Comparison of ENCODE assay signal across 9 mouse cellular contexts in the genomic region with DNA sequence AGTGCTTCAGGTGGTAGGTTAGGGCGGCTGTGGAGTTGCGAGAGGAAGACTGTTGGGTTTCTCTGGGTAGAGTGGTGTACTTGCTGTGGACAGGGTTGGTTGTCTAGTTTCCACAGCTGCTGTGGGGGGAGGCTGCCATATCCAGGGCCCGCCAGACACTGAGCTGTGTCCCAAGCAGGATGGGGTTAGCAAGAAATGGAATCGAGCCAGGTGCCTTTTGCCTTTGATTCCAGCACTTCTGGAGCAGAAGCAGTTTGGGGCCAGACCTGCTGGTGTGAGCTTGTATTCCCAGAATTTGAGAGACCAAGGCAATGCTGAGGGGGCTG. TPM values are rescaled to one million over a fixed set of nuclear protein-coding genes. Genes with fewer than 3 reads are reported as not detected.
DNase-seq lines count a peak whose midpoint lies in the region; ATAC-seq and TF ChIP-seq lines count a peak whose summit lies in the region.
"Had no signal": no experiment of that assay in that cellular context is flagged by ENCODE, and none has a peak within 500 bp of the region (broad histone marks: within the 10 kb centered on the region; RNA-seq: fewer than 3 reads in every experiment).

No protein-coding gene starts in this region.

- no peak for DNase-seq in lung, adult 2 months
- DNase-seq in lung, postnatal 14 days: no peak
- no peak for DNase-seq in natural killer cell, adult 2 months (ENCODE audit: low spot score in 2 of 2)
- no peak for DNase-seq in cerebellum, adult 11-12 months

- peak overlapping the region; percentile 85 for H3K4me2 ChIP-seq in forebrain, embryonic 12.5 days
- H3K4me2 ChIP-seq in kidney, embryonic 15.5 days: peak overlapping the region; percentile 70
- H3K4me2 ChIP-seq in midbrain, embryonic 16.5 days (ENCODE audit: low read length): peak overlapping the region; percentile 84

- peaks cover 12% of the 10 kb centered on the region for H3K4me1 ChIP-seq in lung, adult 2 months (ENCODE audit: control insufficient read depth, insufficient read depth, low read length)
- peaks cover 32% of the 10 kb centered on the region for H3K4me1 ChIP-seq in forebrain, embryonic 12.5 days
- H3K4me1 ChIP-seq in kidney, embryonic 15.5 days: peaks cover 54% of the 10 kb centered on the region
- peaks cover 19% of the 10 kb centered on the region for H3K4me1 ChIP-seq in midbrain, embryonic 16.5 days (ENCODE audit: control insufficient read depth, insufficient read depth, low read length)

- H3K27ac ChIP-seq in forebrain, embryonic 12.5 days: peak overlapping the region; percentile 25; the same call in 1 of the 2 replicates
- peak overlapping the region; percentile 94 for H3K27ac ChIP-seq in kidney, embryonic 15.5 days
- H3K27ac ChIP-seq in midbrain, embryonic 16.5 days (ENCODE audit: low read length): no peak overlapping the region

- peaks cover 55% of the 10 kb centered on the region for H3K36me3 ChIP-seq in forebrain, embryonic 12.5 days (replicated peaks)
- peaks cover 58% of the 10 kb centered on the region for H3K36me3 ChIP-seq in kidney, embryonic 15.5 days
- peaks cover 16% of the 10 kb centered on the region; the same call in 1 of the 2 replicates for H3K36me3 ChIP-seq in midbrain, embryonic 16.5 days (ENCODE audit: control insufficient read depth, insufficient read depth, low read length)

- H3K27me3 ChIP-seq in forebrain, embryonic 12.5 days: no peaks in the 10 kb centered on the region
- H3K27me3 ChIP-seq in kidney, embryonic 15.5 days: no peaks in the 10 kb centered on the region
- no peaks in the 10 kb centered on the region for H3K27me3 ChIP-seq in midbrain, embryonic 16.5 days (ENCODE audit: control insufficient read depth, insufficient read depth, low read depth, low read length)

- no peaks in the 10 kb centered on the region for H3K9me3 ChIP-seq in forebrain, embryonic 12.5 days
- no peaks in the 10 kb centered on the region for H3K9me3 ChIP-seq in kidney, embryonic 15.5 days (replicated peaks)
- H3K9me3 ChIP-seq in midbrain, embryonic 16.5 days (replicated peaks; ENCODE audit: control insufficient read depth, low read length, poor library complexity, severe bottlenecking): no peaks in the 10 kb centered on the region

- WGBS in lung, adult 2 months: 38% methylated on average over 4 of the region's 4 CpGs
- 71% methylated on average over 4 of the region's 4 CpGs for WGBS in forebrain, embryonic 12.5 days
- WGBS in kidney, embryonic 15.5 days: 54% methylated on average over 4 of the region's 4 CpGs
- WGBS in midbrain, embryonic 16.5 days: 74% methylated on average over 4 of the region's 4 CpGs

- H3K9ac ChIP-seq in forebrain, embryonic 12.5 days: peak overlapping the region; percentile 100
- peak overlapping the region; percentile 100 for H3K9ac ChIP-seq in kidney, embryonic 15.5 days
- peak overlapping the region; percentile 99; the same call in 1 of the 2 replicates for H3K9ac ChIP-seq in midbrain, embryonic 16.5 days (ENCODE audit: low read depth, low read length)

- TF ChIP-seq CTCF in lung, adult 2 months (IDR thresholded peaks at IDR 0.05; ENCODE audit: insufficient read depth, low read length): no peak

- no peak for TF ChIP-seq POLR2A in lung, adult 2 months (IDR thresholded peaks at IDR 0.05; ENCODE audit: borderline replicate concordance, extremely low read depth, low read depth, low read length)

- no peak for ATAC-seq in forebrain, embryonic 12.5 days (ENCODE audit: low FRiP score)
- no peak for ATAC-seq in kidney, embryonic 15.5 days (replicated peaks; ENCODE audit: low FRiP score)
- ATAC-seq in midbrain, embryonic 16.5 days: no peak
- no peak for ATAC-seq in megakaryocyte-erythroid progenitor cell, adult 5-6 weeks (replicated peaks; ENCODE audit: low FRiP score, low TSS enrichment, poor library complexity, severe bottlenecking)

- H3K4me3 ChIP-seq in lung, adult 2 months (replicated peaks; ENCODE audit: extremely low read depth, low read depth, low read length): peak overlapping the region; percentile 34
- peak overlapping the region; percentile 99 for H3K4me3 ChIP-seq in forebrain, embryonic 12.5 days (replicated peaks)
- peak overlapping the region; percentile 100 for H3K4me3 ChIP-seq in kidney, embryonic 15.5 days (replicated peaks)
- no peak overlapping the region for H3K4me3 ChIP-seq in midbrain, embryonic 16.5 days (ENCODE audit: low read depth, low read length)

RNA-seq across cellular contexts. Expression of gene Rps19, which starts 2.1 kb away (rescaled TPM):
- polyA plus RNA-seq in lung, adult 2 months (2012; rRNA removed): 429 and 452 TPM in 2 replicates
- 1,399 and 1,518 TPM in 2 replicates for polyA plus RNA-seq in forebrain, embryonic 12.5 days (2016; fragmentation: Nextera tagmentation; extraction: Ambion mirVana)
- polyA plus RNA-seq in kidney, embryonic 15.5 days (2015; fragmentation: Nextera tagmentation; extraction: Ambion mirVana): 2,383 and 2,806 TPM in 2 replicates
- 968 and 1,058 TPM in 2 replicates for polyA plus RNA-seq in midbrain, embryonic 16.5 days (2015; fragmentation: Nextera tagmentation; extraction: Ambion mirVana)
- total RNA-seq in megakaryocyte-erythroid progenitor cell, adult 5-6 weeks (2014; fragmentation: Nextera tagmentation): 4,961 and 5,532 TPM in 2 replicates
- total RNA-seq in megakaryocyte-erythroid progenitor cell, adult 5-6 weeks (2017): 979 and 1,008 TPM in 2 replicates

RNA-seq across cellular contexts. Expression of gene Cd79a, which starts 10.9 kb away (rescaled TPM):
- 49.6 and 61.7 TPM in 2 replicates for polyA plus RNA-seq in lung, adult 2 months (2012; rRNA removed)
- polyA plus RNA-seq in forebrain, embryonic 12.5 days (2016; fragmentation: Nextera tagmentation; extraction: Ambion mirVana): 0.22 TPM in 1 of 2 replicates, not detected in the other
- 1.8 TPM in 2 replicates for polyA plus RNA-seq in kidney, embryonic 15.5 days (2015; fragmentation: Nextera tagmentation; extraction: Ambion mirVana)
- polyA plus RNA-seq in midbrain, embryonic 16.5 days (2015; fragmentation: Nextera tagmentation; extraction: Ambion mirVana): 0.29 and 0.47 TPM in 2 replicates
- 1.5 and 29.5 TPM in 2 replicates for total RNA-seq in megakaryocyte-erythroid progenitor cell, adult 5-6 weeks (2014; fragmentation: Nextera tagmentation)
- total RNA-seq in megakaryocyte-erythroid progenitor cell, adult 5-6 weeks (2017): 4.4 TPM in 1 of 2 replicates, not detected in the other

RNA-seq across cellular contexts. Expression of gene Dmrtc2, which starts 16.4 kb away (rescaled TPM):
- polyA plus RNA-seq in lung, adult 2 months (2012; rRNA removed): not detected in 2 replicates
- polyA plus RNA-seq in forebrain, embryonic 12.5 days (2016; fragmentation: Nextera tagmentation; extraction: Ambion mirVana): 0.24 TPM in 1 of 2 replicates, not detected in the other
- polyA plus RNA-seq in kidney, embryonic 15.5 days (2015; fragmentation: Nextera tagmentation; extraction: Ambion mirVana): not detected in 2 replicates
- polyA plus RNA-seq in midbrain, embryonic 16.5 days (2015; fragmentation: Nextera tagmentation; extraction: Ambion mirVana): 0.25 TPM in 1 of 2 replicates, not detected in the other
- not detected in 2 replicates for total RNA-seq in megakaryocyte-erythroid progenitor cell, adult 5-6 weeks (2014; fragmentation: Nextera tagmentation)
- total RNA-seq in megakaryocyte-erythroid progenitor cell, adult 5-6 weeks (2017): not detected in 2 replicates
- total RNA-seq: adrenal gland, adult 18-20 months had no signal

RNA-seq across cellular contexts. Expression of gene Arhgef1, which starts 16.4 kb away (rescaled TPM):
- 360 and 365 TPM in 2 replicates for polyA plus RNA-seq in lung, adult 2 months (2012; rRNA removed)
- 68.3 and 73.5 TPM in 2 replicates for polyA plus RNA-seq in forebrain, embryonic 12.5 days (2016; fragmentation: Nextera tagmentation; extraction: Ambion mirVana)
- 92.5 and 101 TPM in 2 replicates for polyA plus RNA-seq in kidney, embryonic 15.5 days (2015; fragmentation: Nextera tagmentation; extraction: Ambion mirVana)
- 52.2 and 53.0 TPM in 2 replicates for polyA plus RNA-seq in midbrain, embryonic 16.5 days (2015; fragmentation: Nextera tagmentation; extraction: Ambion mirVana)
- total RNA-seq in megakaryocyte-erythroid progenitor cell, adult 5-6 weeks (2014; fragmentation: Nextera tagmentation): 104 and 120 TPM in 2 replicates
- total RNA-seq in megakaryocyte-erythroid progenitor cell, adult 5-6 weeks (2017): 21.9 and 32.8 TPM in 2 replicates

RNA-seq across cellular contexts. Expression of gene Lypd4, which starts 16.5 kb away (rescaled TPM):
- polyA plus RNA-seq in lung, adult 2 months (2012; rRNA removed): not detected in 2 replicates
- not detected in 2 replicates for polyA plus RNA-seq in forebrain, embryonic 12.5 days (2016; fragmentation: Nextera tagmentation; extraction: Ambion mirVana)
- not detected in 2 replicates for polyA plus RNA-seq in kidney, embryonic 15.5 days (2015; fragmentation: Nextera tagmentation; extraction: Ambion mirVana)
- 0.26 TPM in 1 of 2 replicates, not detected in the other for polyA plus RNA-seq in midbrain, embryonic 16.5 days (2015; fragmentation: Nextera tagmentation; extraction: Ambion mirVana)
- not detected in 2 replicates for total RNA-seq in megakaryocyte-erythroid progenitor cell, adult 5-6 weeks (2014; fragmentation: Nextera tagmentation)
- not detected in 2 replicates for total RNA-seq in megakaryocyte-erythroid progenitor cell, adult 5-6 weeks (2017)
- total RNA-seq: adrenal gland, adult 18-20 months had no signal

Comparison
In these comparisons a context has a peak if more than half of its experiments do, and no peak if none do; other contexts are left out.
1. RNA of gene Cd79a, which starts 10.9 kb away (polyA plus RNA-seq): 49.6 to 61.7 TPM in lung, adult 2 months; 1.8 TPM in kidney, embryonic 15.5 days, 0.29 to 0.47 TPM in midbrain, embryonic 16.5 days and 0.22 TPM in forebrain, embryonic 12.5 days; every median in the first group is over 10 times any median in the second.
2. Peak in every context shown above with its lines, with median percentiles within 50 percentile points of each other: H3K4me2 ChIP-seq and H3K9ac ChIP-seq.